Mouse (Mus musculus): ENCODE measurements around the gene Eps8.

DNA sequence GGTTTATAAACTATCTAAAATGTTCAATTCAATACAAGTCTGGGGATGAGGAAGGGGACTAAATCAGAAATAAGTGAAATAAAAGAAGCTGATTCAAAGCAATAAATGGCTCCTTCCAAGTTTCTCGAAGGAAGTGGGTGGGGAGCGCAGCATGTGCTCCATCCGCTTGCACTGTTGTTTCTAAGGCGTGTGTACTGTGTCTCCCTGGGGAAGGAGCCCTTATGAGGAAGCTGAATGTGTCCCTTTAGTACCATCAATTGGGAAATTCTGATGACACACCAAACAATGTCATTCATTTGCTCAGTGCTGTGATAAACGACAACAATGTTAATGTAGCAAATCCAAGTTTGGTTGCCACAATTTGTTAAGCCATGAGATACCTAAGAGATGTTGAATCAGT lies 33.0 kb upstream of the Eps8 start:
- TF ChIP-seq EP300 (IDR thresholded peaks at IDR 0.05; ENCODE audit: insufficient read depth, low read depth, low read length) (no peak), CTCF (IDR thresholded peaks at IDR 0.05; ENCODE audit: low read depth, low read length) (no peak)

All from ES-Bruce4 (cell line).